Mouse (Mus musculus) hindbrain, embryonic 14.5 days (tissue): ENCODE results near the gene Cdk12. TPM values are rescaled to one million over a fixed set of nuclear protein-coding genes. Genes with fewer than 3 reads are reported as not detected.
A peak's percentile ranks its signal among the peaks of the same experiment; 100 is the strongest.
"Not testable (repeated sequence)": the region's sequence is repeated elsewhere in the genome, so short reads cannot be mapped to it uniquely, and the experiment has no call there.

Experiments
- ATAC-seq: fragments of 200-750 bp; cut with Nextera tagmentation; 2 replicates; pipeline ENCODE4 v1.8.0; 2017; ENCODE audit warnings: moderate number of reproducible peaks, mild to moderate bottlenecking, moderate TSS enrichment, moderate library complexity; ENCODE audit not compliant: low FRiP score
- DNase-seq: peaks from one replicate; pipeline ENCODE4 v3.0.0-alpha.2; 2015; ENCODE audit warnings: low spot score
- H3K27ac ChIP-seq: fragments of 300-500 bp; sonication (generic); 2 replicates; pipeline ENCODE4 v1.5.1; 2014; ENCODE audit warnings: mild to moderate bottlenecking, moderate library complexity
- H3K27me3 ChIP-seq: fragments of 300-500 bp; sonication (generic); 2 replicates; pipeline ENCODE4 v1.6.1; 2014; ENCODE audit warnings: mild to moderate bottlenecking, low read length, mixed read lengths; ENCODE audit not compliant: control insufficient read depth, insufficient read depth
- H3K36me3 ChIP-seq: fragments of 300-500 bp; sonication (generic); replicated peaks from 2 replicates; pipeline ENCODE4 v1.6.1; 2014; ENCODE audit not compliant: control insufficient read depth, insufficient read depth
- H3K4me1 ChIP-seq: fragments of 300-500 bp; sonication (generic); replicated peaks from 2 replicates; pipeline ENCODE4 v1.6.1; 2014; ENCODE audit warnings: antibody characterized with exemption, low read length, mixed read lengths; ENCODE audit not compliant: control insufficient read depth, insufficient read depth
- H3K4me2 ChIP-seq: fragments of 300-500 bp; sonication (generic); replicated peaks from 2 replicates; pipeline ENCODE4 v1.6.1; 2014; ENCODE audit warnings: mild to moderate bottlenecking, moderate library complexity
- H3K4me3 ChIP-seq: fragments of 300-500 bp; sonication (generic); replicated peaks from 2 replicates; pipeline ENCODE4 v1.5.1; 2014; ENCODE audit warnings: mild to moderate bottlenecking, low read length
- H3K9ac ChIP-seq: fragments of 300-500 bp; sonication (generic); 2 replicates; pipeline ENCODE4 v1.6.1; 2014
- H3K9me3 ChIP-seq: fragments of 300-500 bp; sonication (generic); 2 replicates; pipeline ENCODE4 v1.6.1; 2016; ENCODE audit warnings: low read length; ENCODE audit not compliant: control insufficient read depth
- WGBS: fragments of 180-500 bp; shearing (Covaris S2); extraction: QIAGEN DNeasy Blood & Tissue Kit; methylation state at CpG from one replicate; pipeline ENCODE4 v1.1.7; 2014; 5-methylcytosine and 5-hydroxymethylcytosine counted together
- polyA plus RNA-seq: library from polyadenylated mRNA; unstranded; fragments of >200 nt; fragmentation: Nextera tagmentation; extraction: Ambion mirVana; gene quantifications from 2 replicates; pipeline ENCODE4 v1.2.1, GENCODE M21; 2014

Cdk12 gene
- polyA plus RNA-seq, 1 experiment from 2014 or later = 10.3 TPM

GRCm38 (mm10) chr11:98242910-98243309 is 40.1 kb downstream of the Cdk12 start:
- not testable (repeated sequence) for H3K4me1 ChIP-seq, H3K4me2 ChIP-seq, H3K9ac ChIP-seq, H3K27ac ChIP-seq, DNase-seq, ATAC-seq, H3K27me3 ChIP-seq, H3K9me3 ChIP-seq, H3K4me3 ChIP-seq
- WGBS = 77% methylated on average over 3 of the region's 3 CpGs
- peaks cover 88% of the 10 kb centered on the region for H3K36me3 ChIP-seq

GRCm38 (mm10) chr11:98244415-98244814 is 41.6 kb downstream of the Cdk12 start:
- Histone ChIP-seq H3K9me3 (no peaks in the 10 kb centered on the region), H3K9ac (no peak overlapping the region), H3K4me3 (no peak overlapping the region), H3K36me3 (peaks cover 82% of the 10 kb centered on the region), H3K4me1 (no peaks in the 10 kb centered on the region), H3K4me2 (no peak overlapping the region), H3K27me3 (no peaks in the 10 kb centered on the region), H3K27ac (no peak overlapping the region)
- WGBS = 96% methylated on average over 3 of the region's 3 CpGs
- DNase-seq (no peak), ATAC-seq (no peak)

- Histone ChIP-seq H3K9me3 (no peaks in the 10 kb centered on the region), H3K27me3 (no peaks in the 10 kb centered on the region), H3K27ac (no peak overlapping the region), H3K4me3 (no peak overlapping the region), H3K4me1 (no peaks in the 10 kb centered on the region), H3K36me3 (peaks cover 76% of the 10 kb centered on the region), H3K4me2 (no peak overlapping the region), H3K9ac (no peak overlapping the region)
- ATAC-seq = no peak
- no peak for DNase-seq
- WGBS = 82% methylated on average over 1 of the region's 1 CpGs
These were observed 44.5 kb downstream of the Cdk12 start for GRCm38 (mm10) chr11:98247325-98247724.

DNA sequence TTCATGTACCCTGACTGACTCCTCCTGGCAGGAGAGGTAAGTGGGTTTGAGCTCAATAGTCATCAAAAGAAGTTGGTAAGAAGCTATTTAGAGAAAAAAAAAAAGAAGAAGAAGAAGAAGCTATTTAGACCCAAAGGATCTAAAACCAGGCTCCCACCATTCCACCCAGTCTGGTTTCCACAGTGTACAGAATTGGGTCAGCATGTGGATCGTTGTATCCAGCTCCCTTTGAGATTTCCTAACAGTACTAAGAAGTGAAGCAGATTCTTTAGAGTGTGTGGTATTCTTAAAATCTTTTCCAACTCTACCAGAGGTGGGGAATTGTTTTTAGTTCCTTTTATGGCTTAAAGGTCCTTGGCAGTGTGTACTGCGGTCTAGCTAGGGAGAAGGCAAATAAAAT is 50.9 kb downstream of the Cdk12 start:
- no peaks in the 10 kb centered on the region for H3K9me3 ChIP-seq
- no peak overlapping the region for H3K9ac ChIP-seq
- no peak for ATAC-seq
- H3K36me3 ChIP-seq = peaks cover 24% of the 10 kb centered on the region
- WGBS = 91% methylated on average over 2 of the region's 2 CpGs
- no peak for DNase-seq
- no peak overlapping the region for H3K4me3 ChIP-seq
- no peak overlapping the region for H3K4me2 ChIP-seq
- no peak overlapping the region for H3K27ac ChIP-seq
- H3K4me1 ChIP-seq = no peaks in the 10 kb centered on the region
- H3K27me3 ChIP-seq = no peaks in the 10 kb centered on the region

- Histone ChIP-seq H3K27ac (no peak overlapping the region), H3K9me3 (no peaks in the 10 kb centered on the region), H3K36me3 (peaks cover 12% of the 10 kb centered on the region), H3K27me3 (no peaks in the 10 kb centered on the region), H3K4me1 (peaks cover 8% of the 10 kb centered on the region; the same call in 1 of the 2 replicates), H3K4me3 (no peak overlapping the region), H3K9ac (no peak overlapping the region), H3K4me2 (no peak overlapping the region)
- DNase-seq (no peak), ATAC-seq (no peak)
- 55% methylated on average over 8 of the region's 8 CpGs for WGBS
These were observed 58.0 kb downstream of the Cdk12 start for GRCm38 (mm10) chr11:98260706-98261479.

DNA sequence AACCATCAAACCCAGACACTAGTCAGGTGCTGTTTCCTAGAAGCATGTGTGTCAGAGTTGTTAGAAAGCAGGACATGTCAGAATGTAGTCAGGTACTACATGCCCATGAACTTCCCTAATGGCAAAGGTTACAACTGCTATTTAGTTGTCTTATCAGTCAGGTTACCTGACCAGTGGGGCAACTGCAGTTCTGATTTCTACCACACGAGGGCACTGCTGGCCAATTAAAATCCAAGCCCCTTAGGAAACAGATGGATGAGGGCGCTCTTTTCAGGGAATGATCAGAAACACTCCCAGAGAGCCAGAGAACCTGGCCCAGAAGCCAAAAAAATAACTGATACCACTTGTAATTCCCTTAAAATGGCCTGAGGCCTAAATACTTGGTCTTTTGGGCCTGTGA is 62.2 kb downstream of the Cdk12 start:
- peak; percentile 95 for DNase-seq
- H3K36me3 ChIP-seq = peaks cover 40% of the 10 kb centered on the region
- H3K4me2 ChIP-seq = no peak overlapping the region
- no peaks in the 10 kb centered on the region for H3K27me3 ChIP-seq
- no peak overlapping the region for H3K4me3 ChIP-seq
- 0% methylated on average over 2 of the region's 2 CpGs for WGBS
- H3K4me1 ChIP-seq = peaks cover 19% of the 10 kb centered on the region
- no peaks in the 10 kb centered on the region for H3K9me3 ChIP-seq
- ATAC-seq = no peak
- peak overlapping the region; percentile 26; the same call in 1 of the 2 replicates for H3K27ac ChIP-seq
- no peak overlapping the region for H3K9ac ChIP-seq

DNA sequence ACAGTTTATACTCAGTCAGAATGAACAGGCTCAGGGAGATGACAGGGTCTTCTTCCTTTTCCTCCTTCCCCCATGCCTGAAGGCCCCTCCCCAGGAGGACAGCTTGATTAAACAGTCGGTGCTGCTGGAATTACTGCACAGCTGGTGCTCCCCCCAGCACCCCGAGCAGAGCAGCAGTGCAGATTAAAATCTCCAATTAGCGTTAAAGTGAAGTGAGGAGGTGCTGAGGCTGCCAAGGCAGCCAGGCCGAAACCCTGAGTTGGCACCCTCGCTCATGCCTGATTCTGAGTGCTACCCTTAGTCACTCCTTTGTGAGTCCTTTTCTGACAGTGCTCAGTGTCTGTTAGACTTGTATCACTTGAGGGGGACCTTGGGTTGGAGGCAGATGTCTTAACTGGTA is 63.0 kb downstream of the Cdk12 start:
- 44% methylated on average over 5 of the region's 5 CpGs for WGBS
- no peak overlapping the region for H3K4me2 ChIP-seq
- H3K9me3 ChIP-seq = no peaks in the 10 kb centered on the region
- H3K9ac ChIP-seq = no peak overlapping the region
- H3K27me3 ChIP-seq = no peaks in the 10 kb centered on the region
- ATAC-seq = no peak
- H3K4me1 ChIP-seq = peaks cover 19% of the 10 kb centered on the region
- peaks cover 48% of the 10 kb centered on the region for H3K36me3 ChIP-seq
- peak overlapping the region; percentile 61; the same call in 1 of the 2 replicates for H3K27ac ChIP-seq
- H3K4me3 ChIP-seq = no peak overlapping the region
- DNase-seq = no peak

DNA sequence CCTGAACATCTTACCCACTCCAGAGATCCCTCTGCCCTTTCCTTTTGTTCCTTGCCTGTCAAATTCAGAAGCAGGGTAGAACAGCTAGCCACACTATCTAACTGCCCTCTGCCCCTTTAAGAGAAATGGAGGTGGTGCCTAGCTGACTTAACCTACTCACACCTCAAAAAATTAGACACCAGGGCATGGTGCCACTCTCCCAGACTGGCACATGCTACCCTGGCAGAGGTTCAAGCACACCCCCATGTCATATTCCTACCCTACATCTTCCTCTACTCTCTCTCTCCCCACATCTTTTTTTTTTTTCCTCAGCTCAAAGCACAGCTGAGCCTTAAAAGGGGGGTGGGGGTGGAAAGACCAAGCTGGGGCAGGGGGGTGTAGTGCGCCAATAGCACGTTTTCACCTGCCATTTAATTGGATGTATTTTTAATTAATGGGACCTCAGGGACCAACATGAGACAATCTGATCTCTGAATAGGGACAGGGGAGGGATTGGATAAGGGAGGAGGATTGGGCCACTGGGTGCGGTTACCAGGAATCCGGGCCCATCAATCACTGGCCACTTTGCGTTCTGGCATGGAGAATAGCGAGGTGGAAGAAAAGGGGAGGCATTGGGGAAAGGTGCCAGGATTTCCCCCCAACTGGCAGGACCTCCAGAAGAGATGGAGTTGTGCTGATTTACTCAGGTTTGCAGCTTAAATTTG is 64.0 kb downstream of the Cdk12 start:
- peaks cover 19% of the 10 kb centered on the region for H3K4me1 ChIP-seq
- peak overlapping the region; percentile 61 for H3K27ac ChIP-seq
- H3K4me2 ChIP-seq = no peak overlapping the region; the same call in 1 of the 2 replicates
- WGBS = 31% methylated on average over 6 of the region's 6 CpGs
- no peaks in the 10 kb centered on the region for H3K9me3 ChIP-seq
- no peak overlapping the region for H3K9ac ChIP-seq
- ATAC-seq (no peak; the same call in 1 of the 2 replicates), DNase-seq (no peak)
- peaks cover 55% of the 10 kb centered on the region for H3K36me3 ChIP-seq
- no peaks in the 10 kb centered on the region for H3K27me3 ChIP-seq
- H3K4me3 ChIP-seq = no peak overlapping the region

- H3K4me3 ChIP-seq = no peak overlapping the region
- no peaks in the 10 kb centered on the region for H3K27me3 ChIP-seq
- 90% methylated on average over 3 of the region's 3 CpGs for WGBS
- H3K4me1 ChIP-seq = peaks cover 19% of the 10 kb centered on the region
- no peak for DNase-seq
- H3K9me3 ChIP-seq = no peaks in the 10 kb centered on the region
- H3K36me3 ChIP-seq = peaks cover 75% of the 10 kb centered on the region
- no peak for ATAC-seq
- H3K4me2 ChIP-seq = no peak overlapping the region
- no peak overlapping the region for H3K9ac ChIP-seq
- H3K27ac ChIP-seq = no peak overlapping the region
These were observed 67.2 kb downstream of the Cdk12 start for GRCm38 (mm10) chr11:98270066-98270465.
